Mouse (Mus musculus) midbrain, embryonic 13.5 days (tissue): ENCODE measurements around the gene Igsf9. TPM values are rescaled to one million over a fixed set of nuclear protein-coding genes. Genes with fewer than 3 reads are reported as not detected.

Experiments
- ATAC-seq: fragments of 200-750 bp; cut with Nextera tagmentation; 2 replicates; pipeline ENCODE4 v1.8.0; 2017; ENCODE audit warnings: mild to moderate bottlenecking, moderate TSS enrichment, moderate library complexity
- H3K27ac ChIP-seq: fragments of 300-500 bp; sonication (generic); 2 replicates; pipeline ENCODE4 v1.5.1; 2015; ENCODE audit warnings: inconsistent platforms, mild to moderate bottlenecking, moderate library complexity
- H3K27me3 ChIP-seq: fragments of 300-500 bp; sonication (generic); 2 replicates; pipeline ENCODE4 v1.6.1; 2015; ENCODE audit warnings: mild to moderate bottlenecking, inconsistent platforms
- H3K36me3 ChIP-seq: fragments of 300-500 bp; sonication (generic); 2 replicates; pipeline ENCODE4 v1.6.1; 2015; ENCODE audit warnings: mild to moderate bottlenecking, inconsistent platforms
- H3K4me1 ChIP-seq: fragments of 300-500 bp; sonication (generic); replicated peaks from 2 replicates; pipeline ENCODE4 v1.6.1; 2015; ENCODE audit warnings: inconsistent platforms
- H3K4me2 ChIP-seq: fragments of 300-500 bp; sonication (generic); replicated peaks from 2 replicates; pipeline ENCODE4 v1.6.1; 2015; ENCODE audit warnings: moderate library complexity, mild to moderate bottlenecking, inconsistent platforms
- H3K4me3 ChIP-seq: fragments of 300-500 bp; sonication (generic); replicated peaks from 2 replicates; pipeline ENCODE4 v1.5.1; 2015; ENCODE audit warnings: mild to moderate bottlenecking, inconsistent platforms
- H3K9ac ChIP-seq: fragments of 300-500 bp; sonication (generic); replicated peaks from 2 replicates; pipeline ENCODE4 v1.6.1; 2015; ENCODE audit warnings: mild to moderate bottlenecking, inconsistent platforms
- H3K9me3 ChIP-seq: fragments of 300-500 bp; sonication (generic); 2 replicates; pipeline ENCODE4 v1.6.1; 2016; ENCODE audit warnings: mild to moderate bottlenecking, inconsistent platforms
- WGBS: fragments of 180-500 bp; shearing (Covaris S2); methylation state at CpG from one replicate; pipeline ENCODE4 v1.1.7; 2015; 5-methylcytosine and 5-hydroxymethylcytosine counted together
- polyA plus RNA-seq: library from polyadenylated mRNA; unstranded; fragments of >200 nt; fragmentation: Nextera tagmentation; extraction: Ambion mirVana; gene quantifications from 2 replicates; pipeline ENCODE4 v1.2.1, GENCODE M21; 2015

The Igsf9 gene
- polyA plus RNA-seq, 1 experiment from 2014 or later, result 94.9 TPM

- Histone ChIP-seq H3K4me2 (no peak overlapping the region), H3K27me3 (no peaks in the 10 kb centered on the region), H3K27ac (no peak overlapping the region), H3K4me1 (peaks cover 8% of the 10 kb centered on the region; the same call in 1 of the 2 replicates), H3K9me3 (0 out of 2 replicates have a peak, but pooled peaks cover 5% of the 10 kb centered on the region), H3K36me3 (no peaks in the 10 kb centered on the region), H3K9ac (no peak overlapping the region), H3K4me3 (no peak overlapping the region)
- no peak for ATAC-seq
- WGBS, result 81% methylated on average over 17 of the region's 17 CpGs
Measured at GRCm38 (mm10) chr1:172513525-172514212, 32.1 kb downstream of the Igsf9 start.

GRCm38 (mm10) chr1:172514213-172514529 is 32.6 kb downstream of the Igsf9 start:
- Histone ChIP-seq H3K4me2 (no peak overlapping the region), H3K36me3 (no peaks in the 10 kb centered on the region), H3K4me3 (no peak overlapping the region), H3K4me1 (peaks cover 7% of the 10 kb centered on the region; the same call in 1 of the 2 replicates), H3K9me3 (0 out of 2 replicates have a peak, but pooled peaks cover 5% of the 10 kb centered on the region), H3K27me3 (no peaks in the 10 kb centered on the region), H3K9ac (no peak overlapping the region), H3K27ac (no peak overlapping the region)
- WGBS, result 79% methylated on average over 4 of the region's 4 CpGs
- ATAC-seq, result no peak

GRCm38 (mm10) chr1:172514551-172515268 is 33.1 kb downstream of the Igsf9 start:
- WGBS, result 82% methylated on average over 7 of the region's 7 CpGs
- no peak overlapping the region for H3K27ac ChIP-seq
- no peak overlapping the region for H3K4me2 ChIP-seq
- no peak for ATAC-seq
- H3K9me3 ChIP-seq, result 0 out of 2 replicates have a peak, but pooled peaks cover 5% of the 10 kb centered on the region
- no peak overlapping the region for H3K9ac ChIP-seq
- H3K27me3 ChIP-seq, result no peaks in the 10 kb centered on the region
- H3K4me3 ChIP-seq, result no peak overlapping the region
- H3K4me1 ChIP-seq, result peaks cover 7% of the 10 kb centered on the region; the same call in 1 of the 2 replicates
- no peaks in the 10 kb centered on the region for H3K36me3 ChIP-seq

- H3K4me3 ChIP-seq, result no peak overlapping the region
- peaks cover 12% of the 10 kb centered on the region for H3K4me1 ChIP-seq
- H3K9ac ChIP-seq, result no peak overlapping the region
- H3K4me2 ChIP-seq, result no peak overlapping the region
- H3K27me3 ChIP-seq, result no peaks in the 10 kb centered on the region
- WGBS, result 83% methylated on average over 1 of the region's 1 CpGs
- H3K27ac ChIP-seq, result no peak overlapping the region
- 0 out of 2 replicates have a peak, but pooled peaks cover 5% of the 10 kb centered on the region for H3K9me3 ChIP-seq
- ATAC-seq, result no peak
- no peaks in the 10 kb centered on the region for H3K36me3 ChIP-seq
Measured at GRCm38 (mm10) chr1:172515396-172515795, 33.8 kb downstream of the Igsf9 start.

- 77% methylated on average over 4 of the region's 4 CpGs for WGBS
Measured at GRCm38 (mm10) chr1:172518013-172518412, 36.4 kb downstream of the Igsf9 start.

GRCm38 (mm10) chr1:172519644-172520043 is 38.1 kb downstream of the Igsf9 start:
- WGBS, result 76% methylated on average over 6 of the region's 6 CpGs
- Histone ChIP-seq H3K27me3 (no peaks in the 10 kb centered on the region; the same call in 1 of the 2 replicates), H3K9me3 (0 out of 2 replicates have a peak, but pooled peaks cover 5% of the 10 kb centered on the region), H3K4me1 (peaks cover 16% of the 10 kb centered on the region), H3K9ac (no peak overlapping the region), H3K36me3 (no peaks in the 10 kb centered on the region), H3K4me2 (no peak overlapping the region), H3K4me3 (no peak overlapping the region), H3K27ac (no peak overlapping the region)
- ATAC-seq, result no peak

More at GRCm38 (mm10) chr1:172518013-172518412, 36.4 kb downstream of the Igsf9 start:
- H3K9me3 ChIP-seq, result 0 out of 2 replicates have a peak, but pooled peaks cover 5% of the 10 kb centered on the region
- H3K27ac ChIP-seq, result no peak overlapping the region
- H3K27me3 ChIP-seq, result no peaks in the 10 kb centered on the region; the same call in 1 of the 2 replicates
- H3K36me3 ChIP-seq, result no peaks in the 10 kb centered on the region
- peaks cover 17% of the 10 kb centered on the region for H3K4me1 ChIP-seq
- no peak for ATAC-seq
- H3K9ac ChIP-seq, result no peak overlapping the region
- H3K4me2 ChIP-seq, result no peak overlapping the region
- H3K4me3 ChIP-seq, result no peak overlapping the region

- no peak within 1 kb of the TSS for H3K27ac ChIP-seq
- WGBS, result 4% methylated on average over 28 of the region's 28 CpGs
- peak within 1 kb of the TSS; percentile 56 for H3K4me2 ChIP-seq
- ATAC-seq, result peak; percentile 92
- H3K27me3 ChIP-seq, result no peaks in the 10 kb centered on the region; the same call in 1 of the 2 replicates
- 0 out of 2 replicates have a peak within 1 kb of the TSS, but pooled peaks have one; percentile 20 for H3K9ac ChIP-seq
- H3K9me3 ChIP-seq, result 0 out of 2 replicates have a peak, but pooled peaks cover 5% of the 10 kb centered on the region
- H3K4me1 ChIP-seq, result peaks cover 24% of the 10 kb centered on the region
- no peaks in the 10 kb centered on the region for H3K36me3 ChIP-seq
- H3K4me3 ChIP-seq, result peak within 1 kb of the TSS; percentile 32
Measured at GRCm38 (mm10) chr1:172520576-172521440, 39.2 kb downstream of the Igsf9 start, which contains the start of gene Cfap45. Gene Cfap45, plus strand, starts transcription at chr1:172520801.

GRCm38 (mm10) chr1:172522524-172522923 is 40.9 kb downstream of the Igsf9 start:
- H3K27ac ChIP-seq, result no peak overlapping the region
- no peak overlapping the region for H3K9ac ChIP-seq
- 0 out of 2 replicates have a peak, but pooled peaks cover under 1% of the 10 kb centered on the region for H3K9me3 ChIP-seq
- no peak overlapping the region for H3K4me3 ChIP-seq
- no peaks in the 10 kb centered on the region for H3K36me3 ChIP-seq
- WGBS, result 73% methylated on average over 7 of the region's 7 CpGs
- ATAC-seq, result no peak
- H3K27me3 ChIP-seq, result no peaks in the 10 kb centered on the region; the same call in 1 of the 2 replicates
- no peak overlapping the region for H3K4me2 ChIP-seq
- H3K4me1 ChIP-seq, result peaks cover 24% of the 10 kb centered on the region

GRCm38 (mm10) chr1:172523699-172524101 is 42.1 kb downstream of the Igsf9 start:
- no peak overlapping the region for H3K4me3 ChIP-seq
- 79% methylated on average over 12 of the region's 12 CpGs for WGBS

GRCm38 (mm10) chr1:172525027-172525764 is 43.6 kb downstream of the Igsf9 start:
- ATAC-seq, result no peak

More at GRCm38 (mm10) chr1:172523699-172524101, 42.1 kb downstream of the Igsf9 start:
- H3K36me3 ChIP-seq, result no peaks in the 10 kb centered on the region
- no peak for ATAC-seq
- H3K4me1 ChIP-seq, result peaks cover 25% of the 10 kb centered on the region
- no peak overlapping the region for H3K27ac ChIP-seq
- no peak overlapping the region for H3K9ac ChIP-seq
- no peak overlapping the region for H3K4me2 ChIP-seq
- H3K9me3 ChIP-seq, result no peaks in the 10 kb centered on the region
- H3K27me3 ChIP-seq, result peaks cover 2% of the 10 kb centered on the region; the same call in 1 of the 2 replicates

GRCm38 (mm10) chr1:172525971-172526370 is 44.4 kb downstream of the Igsf9 start:
- H3K9ac ChIP-seq, result no peak overlapping the region
- no peak overlapping the region for H3K27ac ChIP-seq
- peaks cover 2% of the 10 kb centered on the region; the same call in 1 of the 2 replicates for H3K27me3 ChIP-seq
- H3K4me1 ChIP-seq, result peaks cover 26% of the 10 kb centered on the region
- no peak for ATAC-seq
- H3K4me3 ChIP-seq, result no peak overlapping the region
- WGBS, result 76% methylated on average over 7 of the region's 7 CpGs
- no peaks in the 10 kb centered on the region for H3K36me3 ChIP-seq
- H3K4me2 ChIP-seq, result no peak overlapping the region
- no peaks in the 10 kb centered on the region for H3K9me3 ChIP-seq

More at GRCm38 (mm10) chr1:172525027-172525764, 43.6 kb downstream of the Igsf9 start:
- Histone ChIP-seq H3K4me3 (no peak overlapping the region), H3K27ac (0 out of 2 replicates have a peak overlapping the region, but pooled peaks have one; percentile 25), H3K4me2 (no peak overlapping the region), H3K36me3 (no peaks in the 10 kb centered on the region), H3K9ac (0 out of 2 replicates have a peak overlapping the region, but pooled peaks have one; percentile 5), H3K27me3 (peaks cover 2% of the 10 kb centered on the region; the same call in 1 of the 2 replicates), H3K9me3 (no peaks in the 10 kb centered on the region), H3K4me1 (peaks cover 26% of the 10 kb centered on the region)
- 45% methylated on average over 15 of the region's 15 CpGs for WGBS
